Mouse (Mus musculus) liver, embryonic 14.5 days (tissue): ENCODE data around the gene Gnb5. TPM values are rescaled to one million over a fixed set of nuclear protein-coding genes. Genes with fewer than 3 reads are reported as not detected.

Source experiments
- ATAC-seq: fragments of 200-750 bp; cut with Nextera tagmentation; 2 replicates; pipeline ENCODE4 v1.8.0; 2017; ENCODE audit warnings: moderate number of reproducible peaks, mild to moderate bottlenecking, moderate library complexity; ENCODE audit not compliant: insufficient read depth
- DNase-seq, 3 experiments: peaks; one replicate each; pipeline ENCODE4 v3.0.0-alpha.2; 2012 to 2013; ENCODE audit warnings: low read depth in 3 of 3, low spot score in 3 of 3
- H3K27ac ChIP-seq: fragments of 300-500 bp; sonication (generic); 2 replicates; pipeline ENCODE4 v1.5.1; 2014; ENCODE audit warnings: moderate library complexity, mild to moderate bottlenecking, control low read depth, inconsistent platforms
- H3K27me3 ChIP-seq: fragments of 300-500 bp; sonication (generic); 2 replicates; pipeline ENCODE4 v1.6.1; 2014; ENCODE audit warnings: mild to moderate bottlenecking, low read length, moderate library complexity; ENCODE audit not compliant: control insufficient read depth, insufficient read depth
- H3K36me3 ChIP-seq: fragments of 300-500 bp; sonication (generic); replicated peaks from 2 replicates; pipeline ENCODE4 v1.6.1; 2014; ENCODE audit warnings: low read depth; ENCODE audit not compliant: control insufficient read depth, insufficient read depth
- H3K4me1 ChIP-seq, 2 experiments: fragments of 200-500 bp in 1 of 2; fragments of 300-500 bp in 1 of 2; sonication (generic) in 1 of 2; replicated peaks; 2 replicates each; pipeline ENCODE4 v1.6.1; 2012 to 2014; ENCODE audit warnings: antibody characterized with exemption in 1 of 2, inconsistent platforms in 1 of 2, low read length in 1 of 2; ENCODE audit not compliant: control insufficient read depth in 2 of 2, insufficient read depth in 2 of 2
- H3K4me2 ChIP-seq: fragments of 300-500 bp; sonication (generic); 2 replicates; pipeline ENCODE4 v1.6.1; 2014; ENCODE audit warnings: low read depth, mild to moderate bottlenecking, control low read depth, moderate library complexity
- H3K4me3 ChIP-seq, 2 experiments: fragments of 200-500 bp in 1 of 2; fragments of 300-500 bp in 1 of 2; sonication (generic) in 1 of 2; 2 replicates each; pipeline ENCODE4 v1.5.1; 2012 to 2014; ENCODE audit warnings: low read depth in 2 of 2, low read length in 2 of 2, mild to moderate bottlenecking in 2 of 2, control low read depth in 1 of 2, inconsistent platforms in 1 of 2, moderate library complexity in 1 of 2; ENCODE audit not compliant: insufficient read depth in 1 of 2
- H3K9ac ChIP-seq: fragments of 300-500 bp; sonication (generic); replicated peaks from 2 replicates; pipeline ENCODE4 v1.6.1; 2014; ENCODE audit warnings: mild to moderate bottlenecking, control low read depth, moderate library complexity
- H3K9me3 ChIP-seq: fragments of 300-500 bp; sonication (generic); 2 replicates; pipeline ENCODE4 v1.6.1; 2016; ENCODE audit warnings: low read length, mixed read lengths; ENCODE audit not compliant: control insufficient read depth
- CTCF ChIP-seq: IDR thresholded peaks from 2 replicates; pipeline ENCODE4 v1.5.1; 2016; ENCODE audit warnings: antibody characterized with exemption, low read depth, control low read depth
- EP300 ChIP-seq: IDR thresholded peaks from 2 replicates; pipeline ENCODE4 v1.6.1; 2016; ENCODE audit warnings: antibody characterized with exemption, low read depth
- WGBS: fragments of 180-500 bp; shearing (Covaris S2); extraction: QIAGEN DNeasy Blood & Tissue Kit; methylation state at CpG from one replicate; pipeline ENCODE4 v1.1.7; 2014; ENCODE audit not compliant: insufficient replicate concordance; 5-methylcytosine and 5-hydroxymethylcytosine counted together
- polyA plus RNA-seq, 2 experiments: library from polyadenylated mRNA; depleted of rRNA in 1 of 2; stranded (reverse) in 1 of 2; unstranded in 1 of 2; fragments of >200 nt; fragmentation: Nextera tagmentation in 1 of 2; extraction: Ambion mirVana in 1 of 2; gene quantifications; 2 replicates each; pipeline versions ENCODE4 v1.2.1 to v1.2.3; 2012 to 2014

The Gnb5 gene
- polyA plus RNA-seq, 2 experiments, result 0.89 to 1.2 TPM

- no peak for TF ChIP-seq EP300
- TF ChIP-seq CTCF, result 0 out of 2 replicates have a peak, but pooled peaks have one; percentile 3
These were observed 28.4 kb downstream of the Gnb5 start for GRCm38 (mm10) chr9:75334440-75334839.

GRCm38 (mm10) chr9:75338016-75338415 lies 31.9 kb downstream of the Gnb5 start:
- H3K36me3 ChIP-seq, result no peaks in the 10 kb centered on the region
- no peak for ATAC-seq
- H3K9me3 ChIP-seq, result no peaks in the 10 kb centered on the region
- WGBS, result 71% methylated on average over 6 of the region's 6 CpGs
- H3K9ac ChIP-seq, result no peak overlapping the region
- no peak overlapping the region for H3K27ac ChIP-seq
- no peak overlapping the region for H3K4me2 ChIP-seq
- H3K27me3 ChIP-seq, result no peaks in the 10 kb centered on the region
- no peak overlapping the region for H3K4me3 ChIP-seq
- no peak for DNase-seq
- H3K4me1 ChIP-seq, result no peaks in the 10 kb centered on the region
- TF ChIP-seq CTCF (no peak), EP300 (no peak)

More at GRCm38 (mm10) chr9:75334440-75334839, 28.4 kb downstream of the Gnb5 start:
- Histone ChIP-seq H3K36me3 (no peaks in the 10 kb centered on the region), H3K4me1 (no peaks in the 10 kb centered on the region), H3K4me2 (no peak overlapping the region), H3K4me3 (no peak overlapping the region), H3K27ac (no peak overlapping the region), H3K27me3 (no peaks in the 10 kb centered on the region), H3K9ac (no peak overlapping the region), H3K9me3 (no peaks in the 10 kb centered on the region)
- DNase-seq (no peak), ATAC-seq (no peak)
- WGBS, result 43% methylated on average over 4 of the region's 4 CpGs

- ATAC-seq, result no peak
- DNase-seq, result peak in 1 of 3 experiments; percentile 13
- no peak overlapping the region for H3K27ac ChIP-seq
- H3K36me3 ChIP-seq, result no peaks in the 10 kb centered on the region
- no peak overlapping the region for H3K4me3 ChIP-seq
- H3K9me3 ChIP-seq, result no peaks in the 10 kb centered on the region
- TF ChIP-seq EP300, result no peak
- H3K4me2 ChIP-seq, result no peak overlapping the region
- no peaks in the 10 kb centered on the region for H3K27me3 ChIP-seq
- H3K4me1 ChIP-seq, result no peaks in the 10 kb centered on the region
- WGBS, result 50% methylated on average over 4 of the region's 4 CpGs
- H3K9ac ChIP-seq, result no peak overlapping the region
These were observed 36.3 kb downstream of the Gnb5 start for GRCm38 (mm10) chr9:75342433-75342832.

- ATAC-seq (no peak), DNase-seq (no peak)
- TF ChIP-seq CTCF (no peak), EP300 (no peak)
- H3K4me3 ChIP-seq, result no peak within 1 kb of the TSS
- H3K9me3 ChIP-seq, result no peaks in the 10 kb centered on the region
- WGBS, result 78% methylated on average over 5 of the region's 5 CpGs
- H3K27ac ChIP-seq, result no peak within 1 kb of the TSS
- no peaks in the 10 kb centered on the region for H3K36me3 ChIP-seq
- no peak within 1 kb of the TSS for H3K4me2 ChIP-seq
- H3K4me1 ChIP-seq, result no peaks in the 10 kb centered on the region
- H3K9ac ChIP-seq, result no peak within 1 kb of the TSS
- no peaks in the 10 kb centered on the region for H3K27me3 ChIP-seq
These were observed 41.4 kb downstream of the Gnb5 start, which contains the start of gene Bcl2l10 for GRCm38 (mm10) chr9:75347458-75347857. TSS of gene Bcl2l10 (plus strand) at chr9:75347758.

- WGBS, result 78% methylated on average over 17 of the region's 17 CpGs
- DNase-seq (no peak), ATAC-seq (no peak)
- Histone ChIP-seq H3K36me3 (no peaks in the 10 kb centered on the region), H3K9ac (no peak overlapping the region), H3K4me2 (no peak overlapping the region), H3K27me3 (no peaks in the 10 kb centered on the region), H3K27ac (no peak overlapping the region), H3K9me3 (no peaks in the 10 kb centered on the region), H3K4me1 (no peaks in the 10 kb centered on the region), H3K4me3 (no peak overlapping the region)
- TF ChIP-seq EP300, result no peak
- TF ChIP-seq CTCF, result no peak
These were observed 42.0 kb downstream of the Gnb5 start for GRCm38 (mm10) chr9:75348066-75348465.
